Mouse (Mus musculus) effector memory CD4-positive, alpha-beta T cell, adult 7 months (primary cell): ENCODE data around the gene Tacc3. TPM values are rescaled to one million over a fixed set of nuclear protein-coding genes. Genes with fewer than 3 reads are reported as not detected.

Experiments
- polyA plus RNA-seq: library from polyadenylated mRNA; unstranded; fragments of 100-300 nt; shearing (Covaris generic); gene quantifications from one replicate; pipeline ENCODE4 v1.2.1, GENCODE M21; 2017

Tacc3 gene
- 11.7 TPM for polyA plus RNA-seq

DNA sequence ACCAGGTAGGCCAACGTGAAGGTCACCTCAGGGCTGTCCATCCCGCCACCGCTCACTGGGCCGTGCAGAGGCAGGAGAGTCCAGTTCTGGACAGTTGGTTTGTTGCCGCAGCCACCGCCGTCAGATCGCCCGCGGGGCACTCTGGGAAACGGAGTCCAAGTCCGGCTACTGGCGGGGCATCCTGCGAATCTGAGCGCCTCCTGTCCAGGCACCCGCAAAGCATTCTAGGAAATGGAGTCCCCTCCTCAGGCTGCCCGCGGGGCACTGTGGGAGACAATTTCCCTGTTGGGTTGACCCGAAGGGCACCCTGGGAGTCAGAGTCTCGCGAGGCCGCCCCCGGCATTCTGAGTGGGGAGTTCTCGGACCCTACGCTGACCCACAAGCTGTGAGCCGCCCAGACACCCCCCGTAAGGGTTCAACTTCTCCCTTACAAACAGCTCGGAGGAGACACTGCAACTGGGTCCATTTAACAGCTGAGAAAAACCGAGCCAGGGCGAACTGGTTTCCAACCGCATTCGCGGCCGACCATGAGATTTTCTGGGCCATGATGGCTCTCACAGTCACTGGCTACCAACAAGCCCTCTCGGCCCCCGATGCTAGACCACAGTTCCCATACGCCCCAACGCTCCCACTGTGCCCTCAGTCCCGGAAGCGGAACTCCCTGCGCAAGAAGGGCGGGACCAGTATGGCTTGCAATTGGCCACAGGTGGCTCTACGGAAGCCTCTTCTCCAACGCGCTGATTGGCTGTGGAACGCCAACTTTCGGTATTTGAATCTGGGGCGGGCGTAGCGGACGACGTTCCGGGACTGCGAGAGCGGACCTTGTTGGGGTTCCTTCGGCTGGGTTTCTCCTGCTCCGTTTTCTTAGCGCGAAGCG is at the start of gene Tacc3, which contains the start of gene Tmem129:
Tacc3 (plus strand) TSS at position 342 of the 877 bp plus-strand sequence.
Tmem129 (minus strand) TSS at position 630 of the 877 bp plus-strand sequence.

GRCm38 (mm10) chr5:33629301-33629987 is 28.5 kb upstream of the Tacc3 start, which contains the start of the genes Fam53a and Gm9903:
Fam53a (minus strand) TSS chr5:33629635.
Gm9903 (plus strand) TSS chr5:33629925.

DNA sequence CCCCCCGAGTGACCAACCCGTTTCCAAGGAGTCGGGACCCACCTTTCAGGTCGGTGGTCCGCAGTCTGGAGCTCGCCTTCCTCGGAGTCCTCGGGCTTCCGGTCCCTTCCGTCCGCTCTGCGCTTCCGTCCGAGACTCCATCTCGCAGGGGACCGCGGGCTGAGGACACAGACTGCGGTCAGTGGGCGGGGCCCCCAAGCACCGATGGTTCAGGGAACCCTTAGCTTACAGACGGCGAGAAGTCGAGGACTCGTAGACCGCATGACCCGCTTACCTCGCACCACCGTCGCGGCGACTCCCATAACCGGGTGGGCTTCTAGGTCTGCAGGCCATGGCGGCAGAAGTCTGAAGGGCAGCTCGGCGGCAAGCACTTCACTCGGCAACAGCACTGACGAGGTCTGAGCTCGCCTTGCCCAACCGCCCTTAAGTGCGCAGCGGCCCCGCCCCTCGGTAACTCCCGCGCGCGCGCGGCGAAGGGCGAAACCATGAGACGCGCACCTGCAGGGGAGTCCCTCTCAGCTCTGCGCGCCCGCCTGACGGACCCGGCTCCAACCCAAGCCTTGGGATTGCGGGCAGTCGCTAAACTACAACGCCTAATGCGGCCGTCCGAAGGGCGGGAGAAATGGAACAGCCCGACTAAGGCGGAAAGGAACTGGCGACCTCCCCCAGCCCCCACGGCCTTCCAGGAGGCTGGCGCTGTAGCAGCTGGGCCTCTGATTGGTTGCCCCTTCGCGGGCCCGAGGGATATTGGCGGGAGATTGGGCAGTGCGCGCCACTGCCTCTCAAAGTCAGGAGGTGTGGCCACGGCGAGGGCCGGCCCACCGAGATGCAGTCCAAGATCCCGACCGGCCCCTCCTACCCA is 5.8 kb upstream of the Tacc3 start, which contains the start of gene Slbp:
Slbp (minus strand) TSS at position 654 of the 862 bp plus-strand sequence.

DNA sequence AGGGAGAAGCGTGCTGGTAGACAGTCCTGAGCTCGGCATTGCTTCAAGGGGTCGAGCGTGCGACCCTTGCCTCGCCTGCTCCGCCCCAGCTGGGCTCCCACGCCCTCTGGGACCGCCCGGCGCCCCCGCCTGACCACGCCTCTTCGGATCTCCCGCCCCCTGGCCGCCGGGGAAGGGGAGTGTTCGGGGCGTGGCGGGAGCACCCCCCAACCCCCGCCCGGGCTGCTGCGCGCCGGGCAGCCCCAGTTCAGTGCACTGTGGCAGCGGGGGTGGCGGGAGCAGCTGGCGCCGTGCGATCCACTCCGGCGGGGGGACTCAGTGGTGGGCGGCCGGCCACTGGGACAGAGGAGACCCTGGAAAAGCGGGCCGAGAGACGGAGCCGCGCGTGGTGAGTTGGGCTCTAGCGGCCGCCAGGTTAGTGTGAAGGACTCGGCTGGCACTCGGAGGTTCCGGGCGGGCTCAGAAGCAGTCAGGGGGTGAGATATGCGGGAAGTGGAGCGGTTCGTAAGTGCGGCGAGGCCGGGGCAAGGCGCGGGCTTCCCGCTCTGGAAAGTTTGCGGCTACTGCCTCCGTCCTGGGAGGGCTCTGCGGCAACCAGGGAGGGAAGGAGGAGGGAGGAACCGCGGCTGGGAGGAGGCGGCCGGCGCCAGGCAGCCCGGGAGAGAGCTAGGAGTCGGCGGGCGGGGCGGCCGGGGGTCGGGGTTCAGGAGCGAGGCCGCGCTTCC is 63.8 kb downstream of the Tacc3 start, which contains the start of gene Fgfr3:
Fgfr3 (plus strand) TSS at position 134 of the 725 bp plus-strand sequence.

Other genes with a start within 250 kb of the Tacc3 start
- not detected for gene Nkx1-1, start 224.2 kb upstream of the Tacc3 start, polyA plus RNA-seq
- 44.6 TPM for gene Fam53a, start 28.5 kb upstream of the Tacc3 start, polyA plus RNA-seq
- not detected for gene Gm9903, start 28.2 kb upstream of the Tacc3 start, polyA plus RNA-seq
- gene Slbp, start 5.6 kb upstream of the Tacc3 start, polyA plus RNA-seq, result 210 TPM
- 10.1 TPM for gene Tmem129, start 288 bp downstream of the Tacc3 start, polyA plus RNA-seq
- 0.40 TPM for gene Fgfr3, start 63.5 kb downstream of the Tacc3 start, polyA plus RNA-seq
- gene Letm1, start 124.7 kb downstream of the Tacc3 start, polyA plus RNA-seq, result 105 TPM
- 28.5 TPM for gene Nsd2, start 162.6 kb downstream of the Tacc3 start, polyA plus RNA-seq